Mouse (Mus musculus): ENCODE results near the gene Rin2. TPM values are rescaled to one million over a fixed set of nuclear protein-coding genes. Genes with fewer than 3 reads are reported as not detected.

The Rin2 gene
- polyA plus RNA-seq, 1 experiment = 17.4 TPM

GRCm38 (mm10) chr2:145829231-145829630 is 154.2 kb downstream of the Rin2 start:
- DNase-seq (ENCODE audit: low read depth) = no peak

- DNase-seq (ENCODE audit: low read depth) = peak; percentile 61
Observed at GRCm38 (mm10) chr2:145830417-145830816, 155.4 kb downstream of the Rin2 start.

GRCm38 (mm10) chr2:145831949-145832835 is 157.2 kb downstream of the Rin2 start:
- no peak for DNase-seq (ENCODE audit: low read depth)

DNA sequence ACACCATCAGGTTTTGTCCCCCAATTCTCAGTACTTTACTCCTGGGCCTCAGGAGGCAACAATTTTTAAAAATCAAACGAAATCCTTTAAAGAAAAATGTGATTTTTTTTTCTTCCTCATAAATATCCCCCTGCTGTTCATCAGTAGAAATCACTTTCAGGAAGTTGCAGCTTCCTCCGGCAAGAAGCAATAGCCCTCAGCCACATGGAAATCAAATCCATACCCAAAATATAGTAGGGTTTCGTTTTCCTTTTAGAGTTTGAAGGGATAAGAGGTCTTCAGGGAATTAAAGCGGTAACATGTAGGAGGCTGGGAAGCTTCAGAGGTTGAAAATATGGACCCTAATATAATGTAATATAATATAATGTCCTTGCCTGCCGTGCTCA is 157.8 kb downstream of the Rin2 start:
- DNase-seq (ENCODE audit: low read depth) = no peak

DNA sequence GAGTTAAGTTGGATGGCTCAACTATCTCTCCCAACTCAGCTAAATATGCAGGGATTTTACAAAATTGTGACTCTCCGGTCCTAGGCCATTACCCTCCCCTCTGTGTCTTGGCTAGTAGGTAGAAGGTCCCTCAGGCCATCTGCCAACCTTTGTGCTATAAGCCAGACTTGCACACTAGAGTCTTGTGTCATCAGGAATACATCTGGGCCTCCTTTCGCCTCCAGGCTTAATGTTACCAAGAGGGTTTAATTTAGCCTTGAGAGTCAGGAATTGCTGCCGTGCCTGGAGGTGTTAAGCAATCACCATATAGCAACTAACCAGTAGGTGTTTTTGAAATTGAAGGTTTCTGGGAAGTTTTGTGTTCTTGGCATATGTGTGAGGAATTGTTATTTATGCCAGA is 158.3 kb downstream of the Rin2 start:
- no peak for DNase-seq (ENCODE audit: low read depth)

GRCm38 (mm10) chr2:145835920-145836319 is 160.9 kb downstream of the Rin2 start:
- DNase-seq (ENCODE audit: low read depth) = no peak

DNA sequence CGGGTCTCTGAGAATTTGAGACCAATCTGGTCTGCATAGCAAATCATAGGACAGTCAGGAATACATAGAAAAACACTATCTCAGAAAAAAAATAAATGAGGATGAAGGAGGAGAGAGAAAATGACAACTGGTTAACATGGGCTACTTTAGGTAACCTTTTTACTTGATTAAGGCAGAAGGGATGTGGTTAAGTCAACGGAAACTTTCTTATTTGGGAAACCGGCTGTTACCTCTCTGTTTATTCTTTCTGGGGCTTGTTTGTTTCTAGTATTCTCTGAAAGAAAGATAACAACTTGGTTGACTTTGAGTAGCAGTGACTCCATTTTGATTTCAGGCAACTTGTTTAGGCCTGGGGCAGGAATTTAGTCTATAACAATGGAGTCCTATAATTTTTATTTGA is 163.7 kb downstream of the Rin2 start:
- DNase-seq (ENCODE audit: low read depth) = no peak

DNA sequence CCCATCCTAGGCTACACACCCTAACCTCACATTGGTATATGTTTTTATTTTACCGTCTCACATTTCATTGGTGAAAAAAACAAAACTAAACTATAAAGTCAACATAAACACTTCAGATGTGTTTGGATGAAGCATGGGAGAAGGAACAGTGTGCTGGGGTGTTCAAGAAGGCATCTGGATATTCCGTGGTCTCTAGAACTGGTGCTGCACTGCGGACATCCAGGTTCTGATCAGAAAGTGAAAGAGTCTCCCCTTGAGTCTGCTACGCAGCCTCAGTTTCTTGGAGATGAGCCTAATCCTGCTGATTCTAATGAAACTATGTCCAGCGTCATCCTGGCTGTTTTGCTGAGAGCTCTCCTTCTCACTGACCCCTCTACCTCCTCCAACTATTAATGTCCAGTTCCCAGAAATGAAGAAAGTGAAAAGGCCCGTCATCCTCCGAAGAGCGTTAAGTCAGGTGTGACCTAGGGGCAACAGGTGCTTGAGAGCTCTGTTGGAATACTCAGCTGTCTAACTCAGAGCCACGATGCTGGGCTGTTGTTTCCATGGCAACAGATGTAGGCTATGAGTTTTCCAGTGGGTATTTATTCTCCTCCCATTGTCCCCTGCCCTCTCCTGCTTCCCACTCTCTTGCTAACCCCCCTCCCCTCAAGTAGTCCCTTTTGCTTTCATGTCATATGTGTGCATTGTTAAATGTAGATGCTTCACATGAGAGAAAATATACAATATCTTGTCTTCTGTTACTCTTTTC is 164.7 kb downstream of the Rin2 start:
- DNase-seq (ENCODE audit: low read depth) = no peak

DNA sequence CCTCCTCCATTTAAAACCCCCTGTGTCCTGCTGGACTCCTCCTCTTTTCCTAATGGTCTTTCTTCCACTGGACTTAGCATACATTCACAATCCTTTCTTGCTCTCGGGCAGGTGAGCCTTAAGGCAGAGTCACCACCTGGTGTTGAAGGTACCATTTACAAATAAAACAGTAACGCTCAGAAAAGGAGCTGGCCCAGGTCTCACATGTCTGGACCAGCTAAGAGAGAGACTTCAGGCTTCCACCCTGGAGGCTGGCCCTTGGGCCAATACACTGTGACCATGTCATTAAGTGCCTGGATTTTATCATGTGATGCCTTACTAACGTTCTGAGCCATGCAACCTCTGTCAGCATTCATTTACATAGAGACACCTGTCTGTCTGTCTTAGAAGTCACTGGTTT is 165.3 kb downstream of the Rin2 start:
- no peak for DNase-seq (ENCODE audit: low read depth)

DNA sequence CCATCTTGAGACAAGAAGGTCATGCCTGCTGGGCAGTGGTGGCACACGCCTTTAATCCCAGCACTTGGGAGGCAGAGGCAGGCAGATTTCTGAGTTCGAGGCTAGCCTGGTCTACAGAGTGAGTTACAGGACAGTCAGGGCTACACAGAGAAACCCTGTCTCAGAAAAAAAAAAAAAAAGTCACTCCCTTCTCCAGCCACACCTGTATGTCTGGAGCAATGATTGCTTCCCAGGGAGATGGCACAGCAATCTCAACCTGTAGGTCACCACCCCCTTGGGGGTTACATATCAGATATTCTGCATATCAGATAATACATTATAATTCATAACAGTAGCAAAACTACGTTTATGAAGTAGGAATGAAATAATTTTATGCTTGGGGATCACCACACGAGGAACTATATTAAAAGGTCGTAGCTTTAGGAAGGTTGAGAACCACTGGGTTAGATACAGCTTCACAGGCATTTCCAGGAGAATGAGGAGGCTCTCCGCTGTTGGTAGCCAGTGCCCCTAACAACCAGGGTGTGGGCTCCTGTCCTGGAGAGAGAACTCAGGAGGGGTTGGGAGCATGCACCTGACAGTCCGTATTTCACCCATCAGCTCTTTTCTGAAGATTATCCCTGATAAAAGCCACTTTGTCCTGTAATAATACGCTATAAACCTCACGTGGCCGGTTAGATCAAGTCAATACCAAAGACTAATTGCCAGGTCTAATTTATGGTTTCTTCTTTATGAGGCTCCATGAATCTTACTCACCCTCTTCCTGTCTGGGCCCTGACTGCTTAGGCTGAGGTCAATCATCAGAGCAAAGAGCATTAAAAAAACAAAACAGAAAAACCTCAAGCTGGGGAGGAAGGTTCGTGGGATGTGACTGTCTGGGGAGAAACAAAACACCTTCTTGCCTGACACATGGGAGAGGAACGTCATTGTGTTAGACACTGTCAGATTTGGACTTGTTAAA is 166.2 kb downstream of the Rin2 start:
- DNase-seq (ENCODE audit: low read depth) = no peak

DNA sequence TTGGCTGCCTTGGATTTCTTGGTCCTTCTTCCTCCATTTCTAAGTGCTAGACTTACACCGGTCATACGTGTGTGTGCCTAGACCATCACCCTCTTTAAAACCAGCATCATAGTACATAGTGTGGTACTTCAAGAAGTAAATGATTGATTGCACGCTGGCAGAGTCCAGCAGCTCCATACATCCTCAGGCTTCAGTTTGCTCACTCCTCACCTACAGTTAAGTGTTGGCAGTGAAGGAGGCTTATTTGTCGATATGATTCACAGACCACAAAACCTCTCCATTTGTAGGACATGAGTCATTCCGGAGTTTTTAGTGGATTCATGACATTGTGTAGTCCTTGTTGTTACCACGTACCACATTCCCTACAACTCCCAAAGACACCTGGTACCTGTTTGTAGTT is 168.3 kb downstream of the Rin2 start:
- no peak for DNase-seq (ENCODE audit: low read depth)

- DNase-seq (ENCODE audit: low read depth) = no peak
Observed at GRCm38 (mm10) chr2:145846595-145846994, 171.6 kb downstream of the Rin2 start.

GRCm38 (mm10) chr2:145849170-145849905 is 174.3 kb downstream of the Rin2 start:
- DNase-seq (ENCODE audit: low read depth) = no peak

DNA sequence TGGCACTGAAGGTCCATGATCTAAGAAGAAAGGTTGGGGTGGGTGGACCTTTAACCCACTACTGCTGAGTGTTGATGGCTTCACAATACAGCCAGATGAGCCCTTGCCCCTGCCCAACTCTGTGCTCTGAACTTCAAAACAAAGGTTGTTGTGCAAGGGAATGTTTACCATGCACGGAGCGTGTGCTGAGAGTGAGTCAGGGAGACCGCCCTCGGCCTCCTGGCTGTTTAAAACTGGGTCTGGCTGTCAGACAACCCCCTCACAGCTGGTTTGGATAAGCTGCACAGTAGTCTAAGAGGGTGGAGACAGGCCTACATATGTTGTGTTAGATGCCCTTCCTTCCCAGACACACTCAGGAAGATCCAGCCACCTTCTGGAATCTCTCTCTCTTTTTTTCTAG is 175.8 kb downstream of the Rin2 start:
- no peak for DNase-seq (ENCODE audit: low read depth)

GRCm38 (mm10) chr2:145855831-145856230 is 180.8 kb downstream of the Rin2 start:
- DNase-seq (ENCODE audit: low read depth) = no peak

- DNase-seq (ENCODE audit: low read depth) = no peak
Observed at GRCm38 (mm10) chr2:145857864-145858263, 182.8 kb downstream of the Rin2 start.

GRCm38 (mm10) chr2:145859442-145859931 is 184.5 kb downstream of the Rin2 start:
- peak; percentile 96 for DNase-seq (ENCODE audit: low read depth)

GRCm38 (mm10) chr2:145859932-145860801 is 185.2 kb downstream of the Rin2 start:
- no peak for DNase-seq (ENCODE audit: low read depth)

GRCm38 (mm10) chr2:145861193-145862123 is 186.4 kb downstream of the Rin2 start:
- no peak for DNase-seq (ENCODE audit: low read depth)

Data from gonadal fat pad, adult 2 months (tissue).